Mouse (Mus musculus): ENCODE results near the gene Tigit. TPM values are rescaled to one million over a fixed set of nuclear protein-coding genes. Genes with fewer than 3 reads are reported as not detected.

The Tigit gene
- polyA plus RNA-seq, 1 experiment from 2014 or later, result not detected

DNA sequence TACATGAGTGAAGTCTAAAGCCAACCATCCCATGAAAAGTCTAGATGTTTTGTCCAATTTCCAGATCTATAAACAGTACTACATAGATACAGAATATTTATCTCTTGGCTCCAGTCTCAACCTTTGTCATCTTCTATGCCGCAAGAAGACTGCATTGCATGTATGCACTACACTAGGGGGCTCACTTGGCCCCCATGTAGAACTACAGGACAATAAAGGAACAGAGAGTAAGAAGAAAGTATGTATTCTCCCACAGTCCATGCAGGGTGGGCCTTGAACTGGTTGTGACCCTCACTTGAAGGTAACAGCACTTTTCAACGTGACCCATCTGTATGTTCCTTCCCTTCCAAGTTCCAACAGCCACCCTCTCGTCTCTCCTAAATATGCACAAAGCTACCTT lies 9.7 kb downstream of the Tigit start:
- Histone ChIP-seq H3K4me2 (ENCODE audit: low read depth, low read length) (no peak overlapping the region), H3K9ac (ENCODE audit: low read depth, low read length) (no peak overlapping the region), H3K9me3 (replicated peaks; ENCODE audit: control insufficient read depth, low read length) (no peaks in the 10 kb centered on the region), H3K4me1 (ENCODE audit: control insufficient read depth, low read depth, low read length) (no peaks in the 10 kb centered on the region), H3K4me3 (ENCODE audit: low read depth, low read length) (no peak overlapping the region), H3K27ac (ENCODE audit: low read length) (no peak overlapping the region), H3K36me3 (ENCODE audit: control insufficient read depth, insufficient read depth) (no peaks in the 10 kb centered on the region), H3K27me3 (ENCODE audit: control insufficient read depth, insufficient read depth, low read depth, low read length) (no peaks in the 10 kb centered on the region)
- no peak for ATAC-seq (ENCODE audit: low read depth)
- 51% methylated on average over 3 of the region's 3 CpGs for WGBS (ENCODE audit: insufficient replicate concordance)

GRCm38 (mm10) chr16:43653288-43653687 lies 10.7 kb downstream of the Tigit start:
- WGBS (ENCODE audit: insufficient replicate concordance), result 50% methylated on average over 2 of the region's 2 CpGs
- no peaks in the 10 kb centered on the region for H3K4me1 ChIP-seq (ENCODE audit: control insufficient read depth, low read depth, low read length)
- no peak overlapping the region for H3K4me2 ChIP-seq (ENCODE audit: low read depth, low read length)
- H3K9ac ChIP-seq (ENCODE audit: low read depth, low read length), result no peak overlapping the region
- H3K27ac ChIP-seq (ENCODE audit: low read length), result no peak overlapping the region
- no peaks in the 10 kb centered on the region for H3K9me3 ChIP-seq (replicated peaks; ENCODE audit: control insufficient read depth, low read length)
- no peak for ATAC-seq (ENCODE audit: low read depth)
- H3K4me3 ChIP-seq (ENCODE audit: low read depth, low read length), result no peak overlapping the region
- no peaks in the 10 kb centered on the region for H3K36me3 ChIP-seq (ENCODE audit: control insufficient read depth, insufficient read depth)
- H3K27me3 ChIP-seq (ENCODE audit: control insufficient read depth, insufficient read depth, low read depth, low read length), result no peaks in the 10 kb centered on the region

DNA sequence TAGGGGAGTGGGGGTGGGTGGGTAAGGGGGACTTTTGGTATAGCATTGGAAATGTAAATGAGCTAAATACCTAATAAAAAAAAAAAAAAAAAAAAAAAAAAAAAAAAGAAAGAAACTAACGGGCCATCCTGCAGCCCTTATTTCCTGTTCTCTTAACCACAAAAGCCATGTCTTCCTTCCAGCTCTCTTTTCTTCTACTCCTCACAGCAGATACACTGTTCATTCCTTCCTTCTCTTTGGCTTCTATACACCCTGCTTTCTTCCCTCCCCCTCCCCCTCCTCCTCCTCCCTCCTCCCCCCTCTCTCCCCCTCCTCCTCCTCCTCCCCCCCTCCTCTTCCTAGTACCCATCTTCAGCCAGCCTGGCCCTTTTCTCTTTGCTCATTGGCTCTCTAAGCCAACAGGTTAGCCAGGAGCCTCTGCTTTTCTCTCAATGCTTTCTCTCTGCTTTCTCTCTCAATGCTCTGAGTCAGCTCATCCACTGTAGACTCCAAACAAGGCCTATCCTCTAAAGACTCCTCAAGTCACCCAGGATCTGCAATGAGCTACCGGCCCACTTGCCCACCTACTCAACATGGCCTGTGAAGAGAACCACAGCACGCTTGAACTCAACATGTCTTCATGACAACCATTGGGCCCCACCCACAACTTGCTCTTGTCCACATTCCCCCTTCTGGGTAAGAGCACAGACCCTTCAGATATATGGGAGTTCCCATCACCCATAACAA lies 13.4 kb downstream of the Tigit start:
- Histone ChIP-seq H3K4me2 (ENCODE audit: low read depth, low read length) (no peak overlapping the region), H3K9me3 (replicated peaks; ENCODE audit: control insufficient read depth, low read length) (no peaks in the 10 kb centered on the region), H3K27ac (ENCODE audit: low read length) (no peak overlapping the region), H3K36me3 (ENCODE audit: control insufficient read depth, insufficient read depth) (no peaks in the 10 kb centered on the region), H3K4me3 (ENCODE audit: low read depth, low read length) (no peak overlapping the region), H3K9ac (ENCODE audit: low read depth, low read length) (no peak overlapping the region), H3K27me3 (ENCODE audit: control insufficient read depth, insufficient read depth, low read depth, low read length) (no peaks in the 10 kb centered on the region), H3K4me1 (ENCODE audit: control insufficient read depth, low read depth, low read length) (no peaks in the 10 kb centered on the region)
- WGBS (ENCODE audit: insufficient replicate concordance), result 50% methylated on average over 3 of the region's 3 CpGs
- ATAC-seq (ENCODE audit: low read depth), result no peak

GRCm38 (mm10) chr16:43647641-43648040 lies 16.3 kb downstream of the Tigit start:
- Histone ChIP-seq H3K27me3 (ENCODE audit: control insufficient read depth, insufficient read depth, low read depth, low read length) (no peaks in the 10 kb centered on the region), H3K4me2 (ENCODE audit: low read depth, low read length) (no peak overlapping the region), H3K9ac (ENCODE audit: low read depth, low read length) (no peak overlapping the region), H3K4me3 (ENCODE audit: low read depth, low read length) (no peak overlapping the region), H3K36me3 (ENCODE audit: control insufficient read depth, insufficient read depth) (no peaks in the 10 kb centered on the region), H3K27ac (ENCODE audit: low read length) (no peak overlapping the region), H3K9me3 (replicated peaks; ENCODE audit: control insufficient read depth, low read length) (no peaks in the 10 kb centered on the region), H3K4me1 (ENCODE audit: control insufficient read depth, low read depth, low read length) (no peaks in the 10 kb centered on the region)
- no peak for ATAC-seq (ENCODE audit: low read depth)
- WGBS (ENCODE audit: insufficient replicate concordance), result 52% methylated on average over 1 of the region's 1 CpGs

GRCm38 (mm10) chr16:43646943-43647342 lies 17.0 kb downstream of the Tigit start:
- ATAC-seq (ENCODE audit: low read depth), result no peak
- no peak overlapping the region for H3K27ac ChIP-seq (ENCODE audit: low read length)
- WGBS (ENCODE audit: insufficient replicate concordance), result 54% methylated on average over 3 of the region's 3 CpGs
- H3K9ac ChIP-seq (ENCODE audit: low read depth, low read length), result no peak overlapping the region
- H3K36me3 ChIP-seq (ENCODE audit: control insufficient read depth, insufficient read depth), result no peaks in the 10 kb centered on the region
- H3K4me3 ChIP-seq (ENCODE audit: low read depth, low read length), result no peak overlapping the region
- H3K4me2 ChIP-seq (ENCODE audit: low read depth, low read length), result no peak overlapping the region
- no peaks in the 10 kb centered on the region for H3K4me1 ChIP-seq (ENCODE audit: control insufficient read depth, low read depth, low read length)
- no peaks in the 10 kb centered on the region for H3K9me3 ChIP-seq (replicated peaks; ENCODE audit: control insufficient read depth, low read length)
- no peaks in the 10 kb centered on the region for H3K27me3 ChIP-seq (ENCODE audit: control insufficient read depth, insufficient read depth, low read depth, low read length)

DNA sequence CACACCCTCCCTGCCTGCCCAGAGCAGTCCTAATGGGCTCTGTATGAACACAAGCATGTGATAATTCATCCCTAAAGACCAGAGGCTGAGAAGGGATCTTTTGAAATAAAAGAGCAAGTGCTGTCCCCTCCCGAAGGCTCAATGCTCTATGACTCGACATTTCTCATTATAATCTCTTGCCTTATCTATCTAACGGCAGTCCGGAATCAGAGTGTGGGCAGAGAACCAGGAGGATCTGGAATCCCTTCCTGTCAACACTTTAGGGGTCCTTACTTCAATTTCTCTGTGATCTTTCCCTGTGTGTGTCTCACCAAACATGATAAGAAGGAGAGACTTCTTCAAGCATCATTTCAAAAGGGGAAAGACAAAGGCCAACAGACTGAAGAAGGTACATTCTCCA lies 18.1 kb downstream of the Tigit start:
- no peaks in the 10 kb centered on the region for H3K4me1 ChIP-seq (ENCODE audit: control insufficient read depth, low read depth, low read length)
- no peak overlapping the region for H3K27ac ChIP-seq (ENCODE audit: low read length)
- ATAC-seq (ENCODE audit: low read depth), result no peak
- 42% methylated on average over 4 of the region's 4 CpGs for WGBS (ENCODE audit: insufficient replicate concordance)
- no peak overlapping the region for H3K4me3 ChIP-seq (ENCODE audit: low read depth, low read length)
- no peaks in the 10 kb centered on the region for H3K27me3 ChIP-seq (ENCODE audit: control insufficient read depth, insufficient read depth, low read depth, low read length)
- H3K36me3 ChIP-seq (ENCODE audit: control insufficient read depth, insufficient read depth), result no peaks in the 10 kb centered on the region
- no peak overlapping the region for H3K9ac ChIP-seq (ENCODE audit: low read depth, low read length)
- no peak overlapping the region for H3K4me2 ChIP-seq (ENCODE audit: low read depth, low read length)
- no peaks in the 10 kb centered on the region for H3K9me3 ChIP-seq (replicated peaks; ENCODE audit: control insufficient read depth, low read length)

GRCm38 (mm10) chr16:43641230-43641629 lies 22.7 kb downstream of the Tigit start:
- WGBS (ENCODE audit: insufficient replicate concordance), result 44% methylated on average over 8 of the region's 8 CpGs
- Histone ChIP-seq H3K27me3 (ENCODE audit: control insufficient read depth, insufficient read depth, low read depth, low read length) (no peaks in the 10 kb centered on the region), H3K27ac (ENCODE audit: low read length) (no peak overlapping the region), H3K4me3 (ENCODE audit: low read depth, low read length) (no peak overlapping the region), H3K4me2 (ENCODE audit: low read depth, low read length) (no peak overlapping the region), H3K9ac (ENCODE audit: low read depth, low read length) (no peak overlapping the region), H3K36me3 (ENCODE audit: control insufficient read depth, insufficient read depth) (no peaks in the 10 kb centered on the region), H3K4me1 (ENCODE audit: control insufficient read depth, low read depth, low read length) (no peaks in the 10 kb centered on the region), H3K9me3 (replicated peaks; ENCODE audit: control insufficient read depth, low read length) (no peaks in the 10 kb centered on the region)
- ATAC-seq (ENCODE audit: low read depth), result no peak

DNA sequence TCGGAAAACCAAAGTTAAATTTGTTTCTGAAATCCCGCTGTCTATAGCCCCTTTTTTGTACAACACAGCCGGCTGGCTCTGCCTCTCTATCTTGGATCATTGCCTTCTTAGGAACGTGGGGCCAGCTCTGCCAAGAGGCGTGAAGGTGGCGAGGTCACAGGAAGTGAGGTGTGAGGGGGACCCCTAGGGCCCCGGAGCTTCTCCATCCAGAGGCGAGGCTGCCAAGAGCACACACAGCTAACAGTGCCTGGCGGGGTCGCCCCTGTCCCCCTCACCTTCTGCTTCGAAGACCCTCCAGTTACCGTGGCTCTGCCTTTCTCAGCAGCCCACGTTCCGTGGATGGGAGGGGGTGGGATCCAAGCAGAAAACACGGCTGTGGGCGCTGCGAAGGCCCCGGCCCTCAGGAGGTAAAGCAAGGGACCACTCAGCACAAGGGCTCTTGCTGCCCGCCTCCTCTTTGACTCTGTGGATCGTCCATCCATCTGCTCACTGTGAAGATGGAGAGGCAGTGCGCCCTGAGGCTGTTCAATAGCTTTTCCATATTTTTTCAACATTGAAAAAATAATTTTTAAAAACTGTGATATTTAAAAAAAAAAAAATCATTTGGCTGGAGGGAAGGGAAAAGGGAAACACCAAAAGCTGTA lies 25.4 kb downstream of the Tigit start:
- WGBS (ENCODE audit: insufficient replicate concordance), result 61% methylated on average over 21 of the region's 21 CpGs
- Histone ChIP-seq H3K4me3 (ENCODE audit: low read depth, low read length) (no peak overlapping the region), H3K27ac (ENCODE audit: low read length) (no peak overlapping the region), H3K36me3 (ENCODE audit: control insufficient read depth, insufficient read depth) (no peaks in the 10 kb centered on the region), H3K27me3 (ENCODE audit: control insufficient read depth, insufficient read depth, low read depth, low read length) (no peaks in the 10 kb centered on the region), H3K9me3 (replicated peaks; ENCODE audit: control insufficient read depth, low read length) (no peaks in the 10 kb centered on the region), H3K9ac (ENCODE audit: low read depth, low read length) (no peak overlapping the region), H3K4me2 (ENCODE audit: low read depth, low read length) (no peak overlapping the region), H3K4me1 (ENCODE audit: control insufficient read depth, low read depth, low read length) (no peaks in the 10 kb centered on the region)
- ATAC-seq (ENCODE audit: low read depth), result no peak

DNA sequence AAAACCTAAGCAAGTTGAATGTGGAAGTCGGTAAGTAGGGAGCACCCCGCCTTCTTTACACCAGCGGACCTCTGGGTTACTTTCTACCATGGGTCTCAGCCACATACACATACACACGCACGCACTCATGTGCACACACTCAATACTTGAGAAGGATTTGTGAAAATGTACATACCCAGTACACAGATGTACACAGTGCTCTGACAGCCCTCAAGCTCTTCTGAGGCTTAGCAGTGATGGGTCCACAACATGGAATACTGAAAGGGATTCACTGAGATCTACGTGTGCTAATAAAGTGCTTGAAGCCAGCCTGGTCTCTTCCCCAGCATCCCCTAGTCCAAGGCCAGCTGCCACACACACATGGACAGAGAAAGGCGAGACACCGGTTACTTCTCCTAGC lies 26.7 kb downstream of the Tigit start:
- 71% methylated on average over 8 of the region's 8 CpGs for WGBS (ENCODE audit: insufficient replicate concordance)
- Histone ChIP-seq H3K4me1 (ENCODE audit: control insufficient read depth, low read depth, low read length) (no peaks in the 10 kb centered on the region), H3K36me3 (ENCODE audit: control insufficient read depth, insufficient read depth) (no peaks in the 10 kb centered on the region), H3K9ac (ENCODE audit: low read depth, low read length) (no peak overlapping the region), H3K9me3 (replicated peaks; ENCODE audit: control insufficient read depth, low read length) (no peaks in the 10 kb centered on the region), H3K4me3 (ENCODE audit: low read depth, low read length) (no peak overlapping the region), H3K27me3 (ENCODE audit: control insufficient read depth, insufficient read depth, low read depth, low read length) (no peaks in the 10 kb centered on the region), H3K27ac (ENCODE audit: low read length) (no peak overlapping the region), H3K4me2 (ENCODE audit: low read depth, low read length) (no peak overlapping the region)
- no peak for ATAC-seq (ENCODE audit: low read depth)

Measured in liver, embryonic 16.5 days (tissue).